Mouse (Mus musculus): ENCODE data around the gene Ppef2. TPM values are rescaled to one million over a fixed set of nuclear protein-coding genes. Genes with fewer than 3 reads are reported as not detected.

Ppef2 gene
- polyA plus RNA-seq, 1 experiment from 2014 or later, result 0.36 TPM

DNA sequence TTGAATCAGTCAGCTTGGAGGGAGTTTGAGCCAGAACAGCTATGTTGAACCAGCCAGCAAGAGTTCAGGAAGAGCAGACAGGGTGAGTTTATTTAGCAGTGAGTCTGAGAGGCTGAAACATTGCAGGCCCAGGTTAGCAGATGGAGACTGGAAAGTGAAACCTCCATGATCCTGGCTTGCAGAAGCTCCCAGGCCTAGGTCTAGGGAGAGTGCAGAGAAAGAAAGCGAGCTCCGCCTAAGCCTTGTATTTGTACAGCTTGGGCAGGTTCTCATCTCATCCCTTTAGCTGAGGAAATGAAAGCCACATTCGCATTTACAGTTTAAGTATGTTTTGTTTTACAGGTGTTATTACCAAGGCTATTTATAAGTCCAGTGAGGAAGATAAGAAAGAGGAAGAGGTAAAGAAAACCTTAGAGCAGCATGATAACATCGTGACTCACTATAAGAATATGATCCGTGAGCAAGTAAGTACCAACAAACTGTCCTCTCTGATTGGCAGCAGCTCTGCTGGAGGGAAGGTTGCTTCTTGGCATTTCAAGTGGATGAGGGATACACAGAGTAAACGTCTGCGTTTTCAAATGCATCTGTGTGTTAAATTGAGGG is 67.1 kb downstream of the Ppef2 start:
- no peak overlapping the region for H3K4me2 ChIP-seq
- H3K27me3 ChIP-seq (replicated peaks; ENCODE audit: control insufficient read depth, insufficient read depth, low read length), result no peaks in the 10 kb centered on the region
- WGBS, result 93% methylated on average over 7 of the region's 7 CpGs
- DNase-seq (ENCODE audit: low spot score) (no peak), ATAC-seq (replicated peaks; ENCODE audit: low FRiP score) (no peak)
- no peaks in the 10 kb centered on the region; the same call in 1 of the 2 replicates for H3K9me3 ChIP-seq (ENCODE audit: control insufficient read depth, low read length)
- H3K9ac ChIP-seq (ENCODE audit: low read depth, low read length), result no peak overlapping the region
- H3K4me3 ChIP-seq (ENCODE audit: low read depth, low read length), result no peak overlapping the region
- no peak overlapping the region for H3K27ac ChIP-seq (ENCODE audit: low read depth, low read length)
- H3K4me1 ChIP-seq (replicated peaks; ENCODE audit: control insufficient read depth, insufficient read depth, low read length), result no peaks in the 10 kb centered on the region
- H3K36me3 ChIP-seq (ENCODE audit: control insufficient read depth, insufficient read depth, low read length), result peaks cover 29% of the 10 kb centered on the region

DNA sequence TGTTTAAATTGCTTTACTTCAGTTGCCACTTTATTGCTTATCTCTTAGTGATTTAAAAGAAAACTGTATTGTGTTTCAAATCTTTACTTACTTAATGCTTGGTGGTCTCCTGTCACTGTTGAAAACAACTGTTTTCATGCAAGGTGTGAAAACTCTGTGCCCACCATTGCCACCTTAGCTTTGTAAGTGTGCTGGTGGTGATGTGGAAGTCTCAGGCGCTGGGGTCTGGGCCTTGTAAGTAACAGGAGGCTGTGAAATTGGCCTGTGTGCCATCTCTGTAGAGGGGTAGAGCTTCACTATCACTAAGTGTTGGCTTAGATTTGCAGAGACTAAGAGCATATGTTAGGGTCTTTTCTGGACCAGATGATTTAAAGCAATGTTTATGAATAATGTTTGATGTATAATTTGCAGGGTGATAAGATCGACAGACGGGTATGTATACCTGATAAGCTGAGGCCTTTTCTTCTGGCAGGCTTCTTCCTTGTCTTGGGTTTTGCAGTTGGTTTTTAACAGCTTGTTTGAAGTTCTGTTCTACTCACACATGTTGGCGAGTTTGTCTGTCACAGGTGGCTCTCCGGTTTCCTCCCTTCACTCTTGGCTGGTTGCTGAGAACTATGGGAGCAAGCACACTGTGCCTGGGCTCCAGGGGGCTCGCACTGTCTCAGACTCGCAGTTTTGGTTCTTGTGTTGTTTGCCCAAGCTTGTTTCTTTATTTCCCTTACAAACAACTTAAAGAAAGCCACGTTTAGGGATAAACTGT is 72.8 kb downstream of the Ppef2 start:
- Histone ChIP-seq H3K4me1 (replicated peaks; ENCODE audit: control insufficient read depth, insufficient read depth, low read length) (no peaks in the 10 kb centered on the region), H3K4me2 (no peak overlapping the region), H3K27me3 (replicated peaks; ENCODE audit: control insufficient read depth, insufficient read depth, low read length) (no peaks in the 10 kb centered on the region), H3K4me3 (ENCODE audit: low read depth, low read length) (no peak overlapping the region), H3K9ac (ENCODE audit: low read depth, low read length) (no peak overlapping the region), H3K9me3 (ENCODE audit: control insufficient read depth, low read length) (no peaks in the 10 kb centered on the region), H3K36me3 (ENCODE audit: control insufficient read depth, insufficient read depth, low read length) (peaks cover 29% of the 10 kb centered on the region), H3K27ac (ENCODE audit: low read depth, low read length) (no peak overlapping the region)
- 79% methylated on average over 8 of the region's 8 CpGs for WGBS
- DNase-seq (ENCODE audit: low spot score) (no peak), ATAC-seq (replicated peaks; ENCODE audit: low FRiP score) (no peak)

Other genes with a start within 250 kb of the Ppef2 start
- gene Cdkl2, start 212.4 kb downstream of the Ppef2 start, polyA plus RNA-seq (2014; fragmentation: Nextera tagmentation; extraction: Ambion mirVana), result 0.45 TPM in 2 replicates
- 127 and 143 TPM in 2 replicates for gene G3bp2, start 172.6 kb downstream of the Ppef2 start, polyA plus RNA-seq (2014; fragmentation: Nextera tagmentation; extraction: Ambion mirVana)
- 24.1 and 26.9 TPM in 2 replicates for gene Uso1, start 118.3 kb downstream of the Ppef2 start, polyA plus RNA-seq (2014; fragmentation: Nextera tagmentation; extraction: Ambion mirVana)
- gene U90926, start 40.9 kb downstream of the Ppef2 start, polyA plus RNA-seq (2014; fragmentation: Nextera tagmentation; extraction: Ambion mirVana), result not detected in 2 replicates
- gene Naaa, start 21.9 kb upstream of the Ppef2 start, polyA plus RNA-seq (2014; fragmentation: Nextera tagmentation; extraction: Ambion mirVana), result 4.7 and 6.0 TPM in 2 replicates
- 48.7 and 52.9 TPM in 2 replicates for gene Sdad1, start 54.2 kb upstream of the Ppef2 start, polyA plus RNA-seq (2014; fragmentation: Nextera tagmentation; extraction: Ambion mirVana)
- not detected in 2 replicates for gene Cxcl9, start 71.8 kb upstream of the Ppef2 start, polyA plus RNA-seq (2014; fragmentation: Nextera tagmentation; extraction: Ambion mirVana)
- gene Art3, start 75.5 kb upstream of the Ppef2 start, polyA plus RNA-seq (2014; fragmentation: Nextera tagmentation; extraction: Ambion mirVana), result 1.1 and 1.8 TPM in 2 replicates
- gene Cxcl10, start 92.6 kb upstream of the Ppef2 start, polyA plus RNA-seq (2014; fragmentation: Nextera tagmentation; extraction: Ambion mirVana), result 6.0 and 6.5 TPM in 2 replicates
- 72.5 and 82.5 TPM in 2 replicates for gene Nup54, start 178.9 kb upstream of the Ppef2 start, polyA plus RNA-seq (2014; fragmentation: Nextera tagmentation; extraction: Ambion mirVana)